Mouse (Mus musculus) hindbrain, embryonic 13.5 days (tissue): ENCODE results near the gene Ska2. TPM values are rescaled to one million over a fixed set of nuclear protein-coding genes. Genes with fewer than 3 reads are reported as not detected.

Source experiments
- ATAC-seq: fragments of 200-750 bp; cut with Nextera tagmentation; 2 replicates; pipeline ENCODE4 v1.8.0; 2017; ENCODE audit warnings: moderate TSS enrichment; ENCODE audit not compliant: low FRiP score
- H3K27ac ChIP-seq: fragments of 300-500 bp; sonication (generic); 2 replicates; pipeline ENCODE4 v1.5.1; 2015; ENCODE audit warnings: inconsistent platforms, mild to moderate bottlenecking, moderate library complexity
- H3K27me3 ChIP-seq: fragments of 300-500 bp; sonication (generic); 2 replicates; pipeline ENCODE4 v1.6.1; 2015; ENCODE audit warnings: mild to moderate bottlenecking, inconsistent platforms
- H3K36me3 ChIP-seq: fragments of 300-500 bp; sonication (generic); 2 replicates; pipeline ENCODE4 v1.6.1; 2015; ENCODE audit warnings: mild to moderate bottlenecking, inconsistent platforms
- H3K4me1 ChIP-seq: fragments of 300-500 bp; sonication (generic); replicated peaks from 2 replicates; pipeline ENCODE4 v1.6.1; 2015; ENCODE audit warnings: inconsistent platforms
- H3K4me2 ChIP-seq: fragments of 300-500 bp; sonication (generic); 2 replicates; pipeline ENCODE4 v1.6.1; 2015; ENCODE audit warnings: inconsistent platforms, mild to moderate bottlenecking, moderate library complexity
- H3K4me3 ChIP-seq: fragments of 300-500 bp; sonication (generic); 2 replicates; pipeline ENCODE4 v1.5.1; 2015; ENCODE audit warnings: mild to moderate bottlenecking, inconsistent platforms
- H3K9ac ChIP-seq: fragments of 300-500 bp; sonication (generic); 2 replicates; pipeline ENCODE4 v1.6.1; 2015; ENCODE audit warnings: mild to moderate bottlenecking, inconsistent platforms
- H3K9me3 ChIP-seq: fragments of 300-500 bp; sonication (generic); 2 replicates; pipeline ENCODE4 v1.6.1; 2016; ENCODE audit warnings: inconsistent platforms
- WGBS: fragments of 180-500 bp; shearing (Covaris S2); methylation state at CpG from one replicate; pipeline ENCODE4 v1.1.7; 2015; 5-methylcytosine and 5-hydroxymethylcytosine counted together
- polyA plus RNA-seq: library from polyadenylated mRNA; unstranded; fragments of >200 nt; fragmentation: Nextera tagmentation; extraction: Ambion mirVana; gene quantifications from 2 replicates; pipeline ENCODE4 v1.2.1, GENCODE M21; 2015

The Ska2 gene
- polyA plus RNA-seq, 1 experiment from 2014 or later = 56.8 TPM

- Histone ChIP-seq H3K4me1 (peaks cover 31% of the 10 kb centered on the region), H3K9me3 (no peaks in the 10 kb centered on the region), H3K27ac (peak overlapping the region; percentile 96), H3K4me3 (peak overlapping the region; percentile 97), H3K9ac (peak overlapping the region; percentile 98), H3K4me2 (peak overlapping the region; percentile 85), H3K36me3 (peaks cover 9% of the 10 kb centered on the region), H3K27me3 (no peaks in the 10 kb centered on the region)
- ATAC-seq = no peak
- 7% methylated on average over 9 of the region's 9 CpGs for WGBS
Observed at GRCm38 (mm10) chr11:87110172-87110909, 1.3 kb downstream of the Ska2 start.

GRCm38 (mm10) chr11:87121864-87122263, 12.8 kb downstream of the Ska2 start:
- Histone ChIP-seq H3K27ac (no peak overlapping the region), H3K4me1 (peaks cover 8% of the 10 kb centered on the region), H3K9me3 (no peaks in the 10 kb centered on the region), H3K27me3 (no peaks in the 10 kb centered on the region), H3K4me3 (no peak overlapping the region), H3K36me3 (peaks cover 60% of the 10 kb centered on the region), H3K9ac (no peak overlapping the region), H3K4me2 (no peak overlapping the region)
- ATAC-seq = no peak
- WGBS = 83% methylated on average over 8 of the region's 8 CpGs

- Histone ChIP-seq H3K27me3 (no peaks in the 10 kb centered on the region), H3K4me3 (peak overlapping the region; percentile 96; the same call in 1 of the 2 replicates), H3K36me3 (peaks cover 37% of the 10 kb centered on the region), H3K27ac (peak overlapping the region; percentile 96), H3K4me2 (peak overlapping the region; percentile 71), H3K9me3 (no peaks in the 10 kb centered on the region), H3K9ac (peak overlapping the region; percentile 70; the same call in 1 of the 2 replicates), H3K4me1 (peaks cover 26% of the 10 kb centered on the region)
- WGBS = 54% methylated on average over 4 of the region's 4 CpGs
- no peak for ATAC-seq
Observed at GRCm38 (mm10) chr11:87125562-87125961, 16.5 kb downstream of the Ska2 start.

- ATAC-seq = no peak
- H3K9me3 ChIP-seq = no peaks in the 10 kb centered on the region
- peaks cover 26% of the 10 kb centered on the region for H3K4me1 ChIP-seq
- peaks cover 33% of the 10 kb centered on the region for H3K36me3 ChIP-seq
- H3K4me3 ChIP-seq = peak overlapping the region; percentile 96
- 2% methylated on average over 12 of the region's 12 CpGs for WGBS
- H3K27me3 ChIP-seq = no peaks in the 10 kb centered on the region
- peak overlapping the region; percentile 70 for H3K9ac ChIP-seq
- peak overlapping the region; percentile 71 for H3K4me2 ChIP-seq
- peak overlapping the region; percentile 96 for H3K27ac ChIP-seq
Observed at GRCm38 (mm10) chr11:87126281-87126823, 17.3 kb downstream of the Ska2 start.

- Histone ChIP-seq H3K27me3 (no peaks in the 10 kb centered on the region), H3K9ac (peak within 1 kb of the TSS; percentile 95), H3K27ac (peak within 1 kb of the TSS; percentile 96), H3K36me3 (peaks cover 32% of the 10 kb centered on the region), H3K4me2 (peak within 1 kb of the TSS; percentile 71), H3K4me1 (peaks cover 26% of the 10 kb centered on the region), H3K9me3 (no peaks in the 10 kb centered on the region), H3K4me3 (peak within 1 kb of the TSS; percentile 96)
- ATAC-seq = peak; percentile 95
- WGBS = under 1% methylated on average over 90 of the region's 105 CpGs
Observed at GRCm38 (mm10) chr11:87126824-87127816, 18.1 kb downstream of the Ska2 start, which contains the start of gene Trim37. Trim37 (plus strand) TSS chr11:87127077.

GRCm38 (mm10) chr11:87136233-87136632, 27.2 kb downstream of the Ska2 start:
- Histone ChIP-seq H3K27me3 (no peaks in the 10 kb centered on the region), H3K9me3 (no peaks in the 10 kb centered on the region), H3K4me1 (no peaks in the 10 kb centered on the region), H3K4me3 (no peak overlapping the region), H3K27ac (no peak overlapping the region), H3K36me3 (peaks cover 27% of the 10 kb centered on the region), H3K9ac (no peak overlapping the region), H3K4me2 (no peak overlapping the region)
- 91% methylated on average over 4 of the region's 4 CpGs for WGBS
- no peak for ATAC-seq

GRCm38 (mm10) chr11:87158012-87158411, 49.0 kb downstream of the Ska2 start:
- H3K4me1 ChIP-seq = no peaks in the 10 kb centered on the region
- no peaks in the 10 kb centered on the region for H3K27me3 ChIP-seq
- WGBS = 95% methylated on average over 2 of the region's 2 CpGs
- no peak overlapping the region for H3K9ac ChIP-seq
- H3K36me3 ChIP-seq = peaks cover 45% of the 10 kb centered on the region
- no peak overlapping the region for H3K27ac ChIP-seq
- H3K9me3 ChIP-seq = no peaks in the 10 kb centered on the region
- ATAC-seq = no peak
- H3K4me2 ChIP-seq = no peak overlapping the region
- no peak overlapping the region for H3K4me3 ChIP-seq

- Histone ChIP-seq H3K27ac (no peak overlapping the region), H3K4me1 (no peaks in the 10 kb centered on the region), H3K4me3 (no peak overlapping the region), H3K9ac (no peak overlapping the region), H3K9me3 (no peaks in the 10 kb centered on the region), H3K4me2 (no peak overlapping the region), H3K36me3 (peaks cover 59% of the 10 kb centered on the region), H3K27me3 (no peaks in the 10 kb centered on the region)
- 96% methylated on average over 4 of the region's 4 CpGs for WGBS
- ATAC-seq = no peak
Observed at GRCm38 (mm10) chr11:87162687-87163086, 53.7 kb downstream of the Ska2 start.

GRCm38 (mm10) chr11:87163751-87164150, 54.7 kb downstream of the Ska2 start:
- H3K4me2 ChIP-seq = no peak overlapping the region
- H3K4me3 ChIP-seq = no peak overlapping the region
- H3K9me3 ChIP-seq = no peaks in the 10 kb centered on the region
- H3K4me1 ChIP-seq = no peaks in the 10 kb centered on the region
- peaks cover 65% of the 10 kb centered on the region for H3K36me3 ChIP-seq
- no peak for ATAC-seq
- no peak overlapping the region for H3K9ac ChIP-seq
- no peak overlapping the region for H3K27ac ChIP-seq
- H3K27me3 ChIP-seq = no peaks in the 10 kb centered on the region

GRCm38 (mm10) chr11:87173625-87174024, 64.6 kb downstream of the Ska2 start:
- whole genome bisulfite sequencing = 88% methylated on average over 5 of the region's 5 CpGs
- ATAC-seq = no peak
- no peak overlapping the region for H3K27ac ChIP-seq

More at GRCm38 (mm10) chr11:87173625-87174024, 64.6 kb downstream of the Ska2 start:
- no peaks in the 10 kb centered on the region for H3K4me1 ChIP-seq
- no peaks in the 10 kb centered on the region for H3K9me3 ChIP-seq
- H3K27me3 ChIP-seq = no peaks in the 10 kb centered on the region
- H3K4me2 ChIP-seq = no peak overlapping the region
- H3K9ac ChIP-seq = no peak overlapping the region
- no peak overlapping the region for H3K4me3 ChIP-seq
- peaks cover 32% of the 10 kb centered on the region for H3K36me3 ChIP-seq
